Mouse (Mus musculus) lung, embryonic 15.5 days (tissue): ENCODE results near the gene Yif1a. TPM values are rescaled to one million over a fixed set of nuclear protein-coding genes. Genes with fewer than 3 reads are reported as not detected.

ENCODE experiments used
- polyA plus RNA-seq: library from polyadenylated mRNA; unstranded; fragments of >200 nt; fragmentation: Nextera tagmentation; extraction: Ambion mirVana; gene quantifications from 2 replicates; pipeline ENCODE4 v1.2.1, GENCODE M21; 2015

Yif1a gene
- polyA plus RNA-seq, 1 experiment from 2014 or later: 96.8 TPM

Other genes with a start within 250 kb of the Yif1a start
- gene Ccs, start 249.2 kb upstream of the Yif1a start, polyA plus RNA-seq: 51.2 and 53.3 TPM in 2 replicates
- gene Ccdc87, start 249.2 kb upstream of the Yif1a start, polyA plus RNA-seq: 0.20 and 0.33 TPM in 2 replicates
- 21.8 and 25.3 TPM in 2 replicates for gene Ctsf, start 233.4 kb upstream of the Yif1a start, polyA plus RNA-seq
- gene Actn3, start 210.6 kb upstream of the Yif1a start, polyA plus RNA-seq: 1.6 and 3.6 TPM in 2 replicates
- gene Zdhhc24, start 209.9 kb upstream of the Yif1a start, polyA plus RNA-seq: 10.0 and 10.6 TPM in 2 replicates
- gene Bbs1, start 181.9 kb upstream of the Yif1a start, polyA plus RNA-seq: 5.7 and 6.3 TPM in 2 replicates
- 94.4 and 104 TPM in 2 replicates for gene Dpp3, start 160.3 kb upstream of the Yif1a start, polyA plus RNA-seq
- gene Peli3, start 145.4 kb upstream of the Yif1a start, polyA plus RNA-seq: 1.5 and 2.0 TPM in 2 replicates
- gene Mrpl11, start 126.4 kb upstream of the Yif1a start, polyA plus RNA-seq: 99.4 and 101 TPM in 2 replicates
- gene Npas4, start 98.2 kb upstream of the Yif1a start, polyA plus RNA-seq: 0.06 and 0.13 TPM in 2 replicates
- 2.7 and 4.1 TPM in 2 replicates for gene Slc29a2, start 64.7 kb upstream of the Yif1a start, polyA plus RNA-seq
- gene B4gat1, start 49.7 kb upstream of the Yif1a start, polyA plus RNA-seq: 53.0 and 53.8 TPM in 2 replicates
- gene AC124502.3, start 49.6 kb upstream of the Yif1a start, polyA plus RNA-seq: 2.2 and 2.4 TPM in 2 replicates
- 47.4 and 51.4 TPM in 2 replicates for gene Brms1, start 47.2 kb upstream of the Yif1a start, polyA plus RNA-seq
- 2.7 and 2.9 TPM in 2 replicates for gene Rin1, start 38.1 kb upstream of the Yif1a start, polyA plus RNA-seq
- gene Cd248, start 20.5 kb upstream of the Yif1a start, polyA plus RNA-seq: 71.7 and 72.4 TPM in 2 replicates
- gene Tmem151a, start 3.0 kb upstream of the Yif1a start, polyA plus RNA-seq: 3.4 and 4.6 TPM in 2 replicates
- 8.6 and 9.0 TPM in 2 replicates for gene Cnih2, start 10.0 kb downstream of the Yif1a start, polyA plus RNA-seq
- 288 and 294 TPM in 2 replicates for gene Rab1b, start 18.5 kb downstream of the Yif1a start, polyA plus RNA-seq
- 16.2 and 19.4 TPM in 2 replicates for gene Klc2, start 30.0 kb downstream of the Yif1a start, polyA plus RNA-seq
- 20.6 and 21.4 TPM in 2 replicates for gene Pacs1, start 184.6 kb downstream of the Yif1a start, polyA plus RNA-seq
- gene Sf3b2, start 206.9 kb downstream of the Yif1a start, polyA plus RNA-seq: 320 and 328 TPM in 2 replicates
- gene Gal3st3, start 209.8 kb downstream of the Yif1a start, polyA plus RNA-seq: 1.7 and 2.4 TPM in 2 replicates
- not detected in 2 replicates for gene Catsper1, start 247.2 kb downstream of the Yif1a start, polyA plus RNA-seq